Mouse (Mus musculus) limb, embryonic 15.5 days (tissue): ENCODE data around the gene Uaca. TPM values are rescaled to one million over a fixed set of nuclear protein-coding genes. Genes with fewer than 3 reads are reported as not detected.
A peak's percentile ranks its signal among the peaks of the same experiment; 100 is the strongest.
"Not testable (repeated sequence)": the region's sequence is repeated elsewhere in the genome, so short reads cannot be mapped to it uniquely, and the experiment has no call there.

ENCODE experiments used
- ATAC-seq: fragments of 200-750 bp; cut with Nextera tagmentation; 2 replicates; pipeline ENCODE4 v1.8.0; 2017; ENCODE audit warnings: low read depth, moderate TSS enrichment; ENCODE audit not compliant: insufficient number of reproducible peaks, low FRiP score, low TSS enrichment
- H3K27ac ChIP-seq: fragments of 300-500 bp; sonication (generic); 2 replicates; pipeline ENCODE4 v1.5.1; 2015; ENCODE audit warnings: moderate library complexity, mild to moderate bottlenecking, inconsistent platforms
- H3K27me3 ChIP-seq: fragments of 300-500 bp; sonication (generic); 2 replicates; pipeline ENCODE4 v1.6.1; 2015; ENCODE audit warnings: inconsistent platforms
- H3K36me3 ChIP-seq: fragments of 300-500 bp; sonication (generic); 2 replicates; pipeline ENCODE4 v1.6.1; 2015; ENCODE audit warnings: inconsistent platforms
- H3K4me1 ChIP-seq: fragments of 300-500 bp; sonication (generic); 2 replicates; pipeline ENCODE4 v1.6.1; 2015; ENCODE audit warnings: inconsistent platforms
- H3K4me2 ChIP-seq: fragments of 300-500 bp; sonication (generic); 2 replicates; pipeline ENCODE4 v1.6.1; 2015; ENCODE audit warnings: mild to moderate bottlenecking, inconsistent platforms
- H3K4me3 ChIP-seq: fragments of 300-500 bp; sonication (generic); 2 replicates; pipeline ENCODE4 v1.5.1; 2015; ENCODE audit warnings: mild to moderate bottlenecking, inconsistent platforms
- H3K9ac ChIP-seq: fragments of 300-500 bp; sonication (generic); 2 replicates; pipeline ENCODE4 v1.6.1; 2015; ENCODE audit warnings: inconsistent platforms
- H3K9me3 ChIP-seq: fragments of 300-500 bp; sonication (generic); 2 replicates; pipeline ENCODE4 v1.6.1; 2016; ENCODE audit warnings: inconsistent platforms
- WGBS: fragments of 180-500 bp; shearing (Covaris S2); methylation state at CpG from one replicate; pipeline ENCODE4 v1.1.7; 2015; 5-methylcytosine and 5-hydroxymethylcytosine counted together
- polyA plus RNA-seq: library from polyadenylated mRNA; unstranded; fragments of >200 nt; fragmentation: Nextera tagmentation; extraction: Ambion mirVana; gene quantifications from 2 replicates; pipeline ENCODE4 v1.2.1, GENCODE M21; 2015

The Uaca gene
- polyA plus RNA-seq, 1 experiment from 2014 or later = 33.8 TPM

DNA sequence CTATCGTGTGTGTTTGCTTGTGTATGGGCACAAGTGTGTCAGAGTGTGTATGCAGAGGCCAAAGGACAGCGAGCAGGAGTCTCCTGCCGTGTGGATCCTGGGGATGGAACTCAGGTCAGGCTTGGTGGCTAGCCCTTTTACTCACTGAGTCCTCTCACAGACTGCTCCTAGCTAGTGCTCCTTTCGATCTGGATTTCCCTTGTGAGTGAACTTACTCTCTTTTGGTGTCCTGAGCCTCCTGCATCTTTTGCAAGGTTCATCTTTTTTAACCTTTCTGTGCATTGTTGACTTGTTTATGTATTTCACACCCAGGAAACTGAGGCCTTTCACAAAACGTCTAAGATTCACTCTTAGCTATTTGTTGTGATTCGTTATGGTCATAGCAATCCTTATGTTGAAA, 2.8 kb downstream of the Uaca start:
- Histone ChIP-seq H3K4me2 (no peak overlapping the region), H3K36me3 (no peaks in the 10 kb centered on the region), H3K4me3 (no peak overlapping the region), H3K27ac (no peak overlapping the region), H3K9me3 (no peaks in the 10 kb centered on the region), H3K27me3 (no peaks in the 10 kb centered on the region), H3K4me1 (peaks cover 15% of the 10 kb centered on the region), H3K9ac (no peak overlapping the region)
- 81% methylated on average over 6 of the region's 6 CpGs for WGBS
- no peak for ATAC-seq

DNA sequence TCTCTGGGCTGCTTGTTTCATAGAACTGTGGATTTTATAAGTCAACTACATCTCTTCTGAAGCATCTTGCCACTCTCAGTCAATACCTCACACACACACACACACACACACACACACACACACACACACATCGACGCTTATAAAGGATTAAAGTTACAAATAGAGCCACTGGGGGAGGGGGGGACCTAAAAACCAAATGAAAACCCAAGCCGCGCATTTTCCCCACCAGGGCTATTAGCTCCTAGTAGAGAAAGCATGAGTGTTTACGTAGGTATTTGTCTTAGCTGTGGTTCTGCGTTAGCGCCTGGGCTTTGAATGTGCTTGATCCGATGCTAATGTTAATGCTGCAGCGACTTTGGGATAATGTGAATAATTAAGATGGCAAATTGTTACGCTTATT, 4.7 kb downstream of the Uaca start:
- Histone ChIP-seq H3K4me3 (no peak overlapping the region), H3K9ac (no peak overlapping the region), H3K4me1 (peaks cover 10% of the 10 kb centered on the region), H3K9me3 (no peaks in the 10 kb centered on the region), H3K4me2 (no peak overlapping the region), H3K27ac (no peak overlapping the region), H3K27me3 (no peaks in the 10 kb centered on the region), H3K36me3 (no peaks in the 10 kb centered on the region)
- no peak for ATAC-seq
- WGBS = 35% methylated on average over 10 of the region's 10 CpGs

DNA sequence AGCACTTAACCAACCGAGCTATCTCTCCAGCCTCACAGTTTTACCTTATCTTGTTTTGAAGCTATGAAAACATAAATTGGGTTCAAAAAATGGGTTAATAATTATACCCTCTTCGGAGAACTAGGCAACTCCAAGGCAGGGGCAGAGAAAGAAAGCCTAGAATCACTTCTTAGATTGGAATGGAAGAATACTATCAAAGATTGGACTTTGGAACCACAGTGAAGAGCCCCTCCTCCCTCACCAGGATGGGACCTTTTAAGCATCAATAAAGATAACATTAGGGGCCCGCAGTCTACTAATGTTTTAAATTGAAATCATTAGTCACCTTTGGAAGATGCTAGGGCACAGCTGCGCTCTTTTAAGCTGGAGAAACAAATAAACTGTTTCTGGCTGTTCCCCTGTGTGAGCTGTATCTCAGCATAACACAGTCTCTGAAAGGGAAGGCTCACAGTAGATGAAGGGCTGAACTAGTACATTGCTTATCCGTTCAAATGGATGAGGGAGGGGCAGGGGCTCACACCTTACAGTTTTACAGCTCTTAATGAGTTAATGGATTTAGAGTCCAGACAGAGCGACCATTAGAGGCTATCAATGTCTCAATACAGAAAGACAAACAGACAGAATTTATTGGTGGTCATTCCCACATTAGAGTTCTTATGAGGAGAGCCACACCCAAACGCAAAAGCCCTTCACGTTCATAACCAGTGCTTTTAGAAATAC, 6.5 kb downstream of the Uaca start:
- Histone ChIP-seq H3K4me1 (peaks cover 7% of the 10 kb centered on the region), H3K27ac (no peak overlapping the region), H3K9ac (no peak overlapping the region), H3K9me3 (no peaks in the 10 kb centered on the region), H3K4me2 (no peak overlapping the region), H3K36me3 (no peaks in the 10 kb centered on the region), H3K4me3 (no peak overlapping the region), H3K27me3 (no peaks in the 10 kb centered on the region)
- ATAC-seq = no peak
- 50% methylated on average over 8 of the region's 8 CpGs for WGBS

- Histone ChIP-seq H3K27ac (no peak overlapping the region), H3K4me1 (0 out of 2 replicates have a peak, but pooled peaks cover 4% of the 10 kb centered on the region), H3K4me3 (no peak overlapping the region), H3K9ac (no peak overlapping the region), H3K9me3 (no peaks in the 10 kb centered on the region), H3K27me3 (no peaks in the 10 kb centered on the region), H3K36me3 (no peaks in the 10 kb centered on the region), H3K4me2 (no peak overlapping the region)
- 59% methylated on average over 1 of the region's 1 CpGs for WGBS
- no peak for ATAC-seq
Observed at GRCm38 (mm10) chr9:60801746-60802145, 7.4 kb downstream of the Uaca start.

DNA sequence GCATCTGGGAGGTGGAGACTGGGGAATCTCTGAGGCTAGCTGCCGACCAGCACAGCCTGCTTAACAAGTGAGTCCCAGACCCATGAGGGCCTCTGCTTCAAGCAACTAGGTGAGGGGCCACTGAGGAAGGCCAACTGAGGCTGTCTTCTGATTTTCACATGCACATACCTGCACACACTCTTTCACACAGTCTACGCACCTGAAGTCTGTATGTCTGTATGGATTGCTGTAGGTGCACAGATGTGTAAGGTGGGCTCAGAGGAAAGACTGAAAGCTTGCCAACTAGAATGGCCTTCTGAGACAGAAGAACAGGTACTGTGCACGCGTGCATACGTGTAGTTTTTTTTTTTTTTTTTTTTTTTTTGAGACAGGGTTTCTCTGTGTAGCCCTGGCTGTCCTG, 8.0 kb downstream of the Uaca start:
- H3K36me3 ChIP-seq = no peaks in the 10 kb centered on the region
- H3K4me2 ChIP-seq = no peak overlapping the region
- WGBS = 83% methylated on average over 5 of the region's 5 CpGs
- no peak overlapping the region for H3K9ac ChIP-seq
- no peaks in the 10 kb centered on the region for H3K27me3 ChIP-seq
- H3K9me3 ChIP-seq = no peaks in the 10 kb centered on the region
- ATAC-seq = no peak
- no peak overlapping the region for H3K27ac ChIP-seq
- no peak overlapping the region for H3K4me3 ChIP-seq
- H3K4me1 ChIP-seq = 0 out of 2 replicates have a peak, but pooled peaks cover 4% of the 10 kb centered on the region

- ATAC-seq = no peak
- no peak overlapping the region for H3K4me3 ChIP-seq
- no peak overlapping the region for H3K27ac ChIP-seq
- no peaks in the 10 kb centered on the region for H3K36me3 ChIP-seq
- H3K4me2 ChIP-seq = no peak overlapping the region
- no peaks in the 10 kb centered on the region for H3K4me1 ChIP-seq
- no peaks in the 10 kb centered on the region for H3K9me3 ChIP-seq
- H3K27me3 ChIP-seq = no peaks in the 10 kb centered on the region
- 87% methylated on average over 2 of the region's 2 CpGs for WGBS
- H3K9ac ChIP-seq = no peak overlapping the region
Observed at GRCm38 (mm10) chr9:60806021-60806420, 11.7 kb downstream of the Uaca start.

- 84% methylated on average over 5 of the region's 5 CpGs for WGBS
- peaks cover under 1% of the 10 kb centered on the region; the same call in 1 of the 2 replicates for H3K4me1 ChIP-seq
- H3K9ac ChIP-seq = no peak overlapping the region
- H3K36me3 ChIP-seq = no peaks in the 10 kb centered on the region
- no peak for ATAC-seq
- H3K4me2 ChIP-seq = no peak overlapping the region
- H3K27me3 ChIP-seq = no peaks in the 10 kb centered on the region
- no peak overlapping the region for H3K4me3 ChIP-seq
- no peaks in the 10 kb centered on the region for H3K9me3 ChIP-seq
- H3K27ac ChIP-seq = no peak overlapping the region
Observed at GRCm38 (mm10) chr9:60807996-60808395, 13.7 kb downstream of the Uaca start.

- Histone ChIP-seq H3K4me3 (no peak overlapping the region), H3K4me1 (peaks cover 16% of the 10 kb centered on the region), H3K9me3 (no peaks in the 10 kb centered on the region), H3K4me2 (peak overlapping the region; percentile 30), H3K27ac (peak overlapping the region; percentile 65; the same call in 1 of the 2 replicates), H3K36me3 (no peaks in the 10 kb centered on the region), H3K27me3 (no peaks in the 10 kb centered on the region), H3K9ac (no peak overlapping the region)
- ATAC-seq = no peak; the same call in 1 of the 2 replicates
- 7% methylated on average over 11 of the region's 11 CpGs for WGBS
Observed at GRCm38 (mm10) chr9:60813139-60813880, 19.0 kb downstream of the Uaca start.

- H3K27ac ChIP-seq = no peak overlapping the region
- H3K4me2 ChIP-seq = no peak overlapping the region
- no peaks in the 10 kb centered on the region for H3K36me3 ChIP-seq
- H3K9me3 ChIP-seq = no peaks in the 10 kb centered on the region
- peaks cover 16% of the 10 kb centered on the region for H3K4me1 ChIP-seq
- no peaks in the 10 kb centered on the region for H3K27me3 ChIP-seq
- 85% methylated on average over 8 of the region's 8 CpGs for WGBS
- no peak overlapping the region for H3K4me3 ChIP-seq
- no peak for ATAC-seq
- no peak overlapping the region for H3K9ac ChIP-seq
Observed at GRCm38 (mm10) chr9:60815502-60815901, 21.2 kb downstream of the Uaca start.

DNA sequence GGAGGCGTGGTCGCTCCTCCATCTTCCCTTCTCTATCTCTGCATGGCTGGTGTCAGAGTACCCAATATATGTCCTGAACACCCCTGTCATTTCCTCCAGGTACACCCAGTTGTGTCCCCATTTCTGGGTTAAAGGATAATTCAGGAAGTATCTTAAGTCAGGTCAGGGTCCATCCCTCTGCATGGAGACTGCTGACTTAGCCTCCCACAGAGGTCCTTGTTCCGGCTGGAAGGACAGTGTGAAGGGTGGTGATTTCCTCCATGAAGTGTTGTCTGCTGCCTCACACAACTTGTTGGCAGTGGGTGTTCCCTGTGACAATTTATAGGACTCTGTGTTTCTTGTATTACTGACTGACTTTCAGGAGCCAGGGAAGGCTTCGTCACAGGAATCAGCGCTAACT, 23.2 kb downstream of the Uaca start:
- ATAC-seq = no peak
- Histone ChIP-seq H3K27ac (no peak overlapping the region), H3K9me3 (no peaks in the 10 kb centered on the region), H3K9ac (no peak overlapping the region), H3K4me1 (peaks cover 16% of the 10 kb centered on the region), H3K36me3 (no peaks in the 10 kb centered on the region), H3K27me3 (no peaks in the 10 kb centered on the region), H3K4me3 (no peak overlapping the region), H3K4me2 (no peak overlapping the region)
- 84% methylated on average over 5 of the region's 5 CpGs for WGBS

DNA sequence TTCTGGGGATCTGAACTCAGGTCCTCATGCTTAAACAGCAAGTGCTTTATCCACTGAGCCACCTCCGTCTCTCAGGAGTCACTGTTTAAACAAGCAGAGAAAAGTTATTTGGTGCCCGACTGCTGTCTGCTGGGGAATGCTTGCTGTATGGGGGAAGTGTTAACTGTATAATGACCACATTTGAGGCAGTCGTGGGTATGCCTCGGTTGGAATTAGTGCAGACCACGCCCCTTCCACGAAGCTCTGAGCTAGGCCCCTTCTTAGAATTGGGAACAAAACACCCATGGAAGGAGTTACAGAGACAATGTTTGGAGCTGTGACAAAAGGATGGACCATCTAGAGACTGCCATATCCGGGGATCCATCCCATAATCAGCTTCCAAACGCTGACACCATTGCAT, 24.2 kb downstream of the Uaca start:
- H3K27ac ChIP-seq, H3K4me3 ChIP-seq, H3K36me3 ChIP-seq, H3K9me3 ChIP-seq, H3K4me2 ChIP-seq, H3K4me1 ChIP-seq, H3K27me3 ChIP-seq, ATAC-seq, H3K9ac ChIP-seq: not testable (repeated sequence)
- WGBS = 53% methylated on average over 8 of the region's 8 CpGs

DNA sequence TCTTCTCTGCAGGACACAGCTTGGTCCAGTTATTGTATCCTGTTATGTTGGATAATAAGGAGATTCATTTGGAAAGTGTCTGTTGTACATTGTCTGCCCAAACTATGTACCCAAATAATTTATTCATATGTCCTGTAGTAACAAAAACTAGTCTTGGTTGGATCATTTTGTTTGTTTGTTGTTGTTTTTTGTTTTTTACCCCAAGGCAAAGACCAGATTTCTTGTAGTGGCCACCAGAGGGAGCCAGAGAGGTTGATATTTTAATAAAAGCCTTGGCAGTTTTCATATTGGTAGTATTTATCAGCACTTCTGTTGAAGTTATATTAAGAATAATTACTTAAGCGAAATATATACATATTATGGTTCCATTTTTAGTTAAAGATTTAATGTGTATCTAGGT, 25.0 kb downstream of the Uaca start:
- Histone ChIP-seq H3K4me1 (peaks cover 4% of the 10 kb centered on the region; the same call in 1 of the 2 replicates), H3K27me3 (no peaks in the 10 kb centered on the region), H3K4me2 (no peak overlapping the region), H3K9ac (no peak overlapping the region), H3K36me3 (no peaks in the 10 kb centered on the region), H3K27ac (no peak overlapping the region), H3K9me3 (no peaks in the 10 kb centered on the region), H3K4me3 (no peak overlapping the region)
- 10% methylated on average over 1 of the region's 1 CpGs for WGBS
- no peak for ATAC-seq
